Mouse (Mus musculus) liver, adult 2 months (tissue): ENCODE measurements around the gene Pgd. TPM values are rescaled to one million over a fixed set of nuclear protein-coding genes. Genes with fewer than 3 reads are reported as not detected.

ENCODE experiments used
- DNase-seq: peaks from one replicate; pipeline ENCODE4 v3.0.0-alpha.2; 2011; ENCODE audit warnings: low read depth, low spot score; ENCODE audit errors: extremely low read depth
- H3K27ac ChIP-seq: fragments of 200-500 bp; replicated peaks from 2 replicates; pipeline ENCODE4 v1.5.1; 2012; ENCODE audit warnings: low read depth, mild to moderate bottlenecking, control low read depth, inconsistent platforms, low read length; ENCODE audit not compliant: insufficient read depth
- H3K27me3 ChIP-seq: fragments of 200-500 bp; 2 replicates; pipeline ENCODE4 v1.6.1; 2012; ENCODE audit warnings: mild to moderate bottlenecking, moderate library complexity, low read length, inconsistent platforms; ENCODE audit not compliant: control insufficient read depth, insufficient read depth
- H3K36me3 ChIP-seq: fragments of 200-500 bp; 2 replicates; pipeline ENCODE4 v1.6.1; 2012; ENCODE audit warnings: low read length, inconsistent platforms; ENCODE audit not compliant: control insufficient read depth, insufficient read depth
- H3K4me1 ChIP-seq: fragments of 200-500 bp; 2 replicates; pipeline ENCODE4 v1.6.1; 2011; ENCODE audit warnings: low read length; ENCODE audit not compliant: control insufficient read depth, insufficient read depth
- H3K4me3 ChIP-seq: fragments of 200-500 bp; 2 replicates; pipeline ENCODE4 v1.5.1; 2011; ENCODE audit warnings: low read depth, mild to moderate bottlenecking, control low read depth, low read length, moderate library complexity; ENCODE audit not compliant: insufficient read depth
- H3K79me2 ChIP-seq: fragments of 200-500 bp; 2 replicates; pipeline ENCODE4 v1.6.1; 2012; ENCODE audit warnings: inconsistent platforms, mild to moderate bottlenecking, low read length, moderate library complexity; ENCODE audit not compliant: control insufficient read depth, insufficient read depth
- H3K9ac ChIP-seq: fragments of 200-500 bp; 2 replicates; pipeline ENCODE4 v1.6.1; 2012; ENCODE audit warnings: low read depth, mild to moderate bottlenecking, control low read depth, inconsistent platforms, low read length
- CTCF ChIP-seq: fragments of 200-500 bp; IDR thresholded peaks from 2 replicates; pipeline ENCODE4 v1.5.1; 2011; ENCODE audit warnings: low read depth, low read length, control low read depth
- POLR2A ChIP-seq: fragments of 200-500 bp; IDR thresholded peaks from 2 replicates; pipeline ENCODE4 v1.6.1; 2011; ENCODE audit warnings: low read length, control low read depth; ENCODE audit not compliant: insufficient read depth; ENCODE audit errors: extremely low read depth
- WGBS: fragments of 180-500 bp; shearing (Covaris S2); methylation state at CpG from one replicate; pipeline ENCODE4 v1.1.7; 2018; 5-methylcytosine and 5-hydroxymethylcytosine counted together
- polyA plus RNA-seq: library from polyadenylated mRNA; depleted of rRNA; stranded (reverse); fragments of >200 nt; gene quantifications from 2 replicates; pipeline ENCODE4 v1.2.3, GENCODE M21; 2012
- total RNA-seq: library from RNA; depleted of rRNA; stranded (reverse); fragments of >200 nt; gene quantifications from 2 replicates; pipeline ENCODE4 v1.2.3, GENCODE M21; 2014

The Pgd gene
- total and polyA plus RNA-seq, 2 experiments = 13.1 to 51.1 TPM

GRCm38 (mm10) chr4:149159203-149159602 lies 7.4 kb downstream of the Pgd start:
- Histone ChIP-seq H3K27ac (no peak overlapping the region), H3K9ac (no peak overlapping the region), H3K79me2 (no peaks in the 10 kb centered on the region), H3K27me3 (no peaks in the 10 kb centered on the region), H3K4me1 (no peaks in the 10 kb centered on the region), H3K36me3 (peaks cover 46% of the 10 kb centered on the region), H3K4me3 (no peak overlapping the region)
- WGBS = 80% methylated on average over 2 of the region's 2 CpGs
- no peak for DNase-seq
- no peak for TF ChIP-seq POLR2A
- no peak for TF ChIP-seq CTCF

- 96% methylated on average over 8 of the region's 8 CpGs for WGBS
- no peak for TF ChIP-seq POLR2A
- TF ChIP-seq CTCF = no peak
- Histone ChIP-seq H3K9ac (no peak overlapping the region), H3K36me3 (peaks cover 49% of the 10 kb centered on the region), H3K27ac (no peak overlapping the region), H3K4me3 (no peak overlapping the region), H3K4me1 (no peaks in the 10 kb centered on the region), H3K27me3 (no peaks in the 10 kb centered on the region), H3K79me2 (no peaks in the 10 kb centered on the region)
- DNase-seq = no peak
Observed at GRCm38 (mm10) chr4:149157415-149157973, 9.1 kb downstream of the Pgd start.

GRCm38 (mm10) chr4:149155711-149156110 lies 10.9 kb downstream of the Pgd start:
- H3K27me3 ChIP-seq = no peaks in the 10 kb centered on the region
- peak; percentile 41 for DNase-seq
- H3K4me3 ChIP-seq = no peak overlapping the region
- no peak overlapping the region for H3K9ac ChIP-seq
- WGBS = 93% methylated on average over 6 of the region's 6 CpGs
- no peaks in the 10 kb centered on the region for H3K79me2 ChIP-seq
- no peak overlapping the region for H3K27ac ChIP-seq
- TF ChIP-seq CTCF = no peak
- TF ChIP-seq POLR2A = no peak
- peaks cover 44% of the 10 kb centered on the region for H3K36me3 ChIP-seq
- 0 out of 2 replicates have a peak, but pooled peaks cover 2% of the 10 kb centered on the region for H3K4me1 ChIP-seq

- no peak overlapping the region for H3K9ac ChIP-seq
- 97% methylated on average over 7 of the region's 7 CpGs for WGBS
- H3K27ac ChIP-seq = no peak overlapping the region
- H3K4me1 ChIP-seq = peaks cover 9% of the 10 kb centered on the region
- H3K79me2 ChIP-seq = no peaks in the 10 kb centered on the region
- no peak overlapping the region for H3K4me3 ChIP-seq
- no peak for TF ChIP-seq POLR2A
- TF ChIP-seq CTCF = no peak
- peaks cover 43% of the 10 kb centered on the region for H3K36me3 ChIP-seq
- no peaks in the 10 kb centered on the region for H3K27me3 ChIP-seq
- DNase-seq = no peak
Observed at GRCm38 (mm10) chr4:149154859-149155258, 11.7 kb downstream of the Pgd start.

- no peak overlapping the region; the same call in 1 of the 2 replicates for H3K27ac ChIP-seq
- no peak for TF ChIP-seq POLR2A
- TF ChIP-seq CTCF = no peak
Observed at GRCm38 (mm10) chr4:149150721-149151120, 15.8 kb downstream of the Pgd start.

GRCm38 (mm10) chr4:149150256-149150655 lies 16.3 kb downstream of the Pgd start:
- TF ChIP-seq CTCF (no peak), POLR2A (no peak)
- 31% methylated on average over 11 of the region's 11 CpGs for WGBS
- Histone ChIP-seq H3K27me3 (no peaks in the 10 kb centered on the region), H3K4me1 (peaks cover 22% of the 10 kb centered on the region), H3K27ac (peak overlapping the region; percentile 35), H3K79me2 (no peaks in the 10 kb centered on the region), H3K9ac (peak overlapping the region; percentile 25; the same call in 1 of the 2 replicates), H3K4me3 (no peak overlapping the region), H3K36me3 (peaks cover 11% of the 10 kb centered on the region)
- DNase-seq = peak; percentile 91

More at GRCm38 (mm10) chr4:149150721-149151120, 15.8 kb downstream of the Pgd start:
- 71% methylated on average over 11 of the region's 11 CpGs for WGBS
- H3K4me1 ChIP-seq = peaks cover 22% of the 10 kb centered on the region
- no peaks in the 10 kb centered on the region for H3K79me2 ChIP-seq
- H3K36me3 ChIP-seq = peaks cover 13% of the 10 kb centered on the region
- H3K27me3 ChIP-seq = no peaks in the 10 kb centered on the region
- H3K4me3 ChIP-seq = no peak overlapping the region
- no peak for DNase-seq
- H3K9ac ChIP-seq = no peak overlapping the region
